Mouse (Mus musculus): ENCODE data around the gene Kif1b. TPM values are rescaled to one million over a fixed set of nuclear protein-coding genes. Genes with fewer than 3 reads are reported as not detected.

Kif1b gene
- polyA plus RNA-seq, 1 experiment, result 10.1 TPM

DNA sequence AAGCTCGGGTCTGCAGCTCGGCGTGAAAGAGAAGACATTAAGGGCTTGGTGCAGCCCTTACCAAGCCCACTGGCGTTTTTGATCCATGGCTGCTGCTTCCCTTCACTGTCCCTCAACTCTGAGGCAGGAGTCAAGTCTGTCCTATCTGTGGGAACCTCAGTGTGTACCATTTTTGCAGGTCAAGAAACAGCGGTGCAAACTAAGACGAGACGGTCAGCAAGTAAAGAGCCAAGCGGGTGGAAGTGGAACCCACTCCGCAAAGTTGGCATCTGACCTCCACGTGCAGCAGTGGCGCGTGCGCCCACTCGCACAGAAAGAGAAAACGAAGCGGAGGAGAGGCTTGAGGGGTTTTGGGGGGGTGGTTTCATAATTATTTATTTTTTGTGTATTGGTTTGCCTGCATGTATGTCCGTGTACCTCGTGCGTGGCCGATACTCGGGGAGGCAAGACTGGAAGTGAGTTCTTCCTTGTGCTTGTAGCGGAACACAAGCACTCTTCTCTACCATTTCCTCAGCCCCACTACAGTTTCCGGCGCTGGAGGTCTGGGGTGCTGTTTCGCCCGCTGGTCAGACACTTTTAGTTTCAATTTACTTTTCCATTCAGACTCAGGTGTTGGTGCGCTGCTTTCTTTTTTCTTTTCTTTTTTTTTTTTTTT lies 140.4 kb downstream of the Kif1b start:
- Histone ChIP-seq H3ac (ENCODE audit: control insufficient read depth, insufficient read length, low read depth) (peak overlapping the region; percentile 73), H3K27me3 (ENCODE audit: control insufficient read depth, insufficient read depth, insufficient read length) (no peaks in the 10 kb centered on the region), H3K79me2 (ENCODE audit: control insufficient read depth, insufficient read depth) (peaks cover 57% of the 10 kb centered on the region), H3K4me3 (ENCODE audit: insufficient read depth, poor library complexity, severe bottlenecking) (peak overlapping the region; percentile 79), H3K36me3 (ENCODE audit: control insufficient read depth, insufficient read depth) (peaks cover 37% of the 10 kb centered on the region), H3K79me3 (ENCODE audit: low read depth) (peaks cover 43% of the 10 kb centered on the region)
- TF ChIP-seq FOSL1 (IDR thresholded peaks at IDR 0.05; ENCODE audit: insufficient read depth, low read length, poor library complexity, severe bottlenecking), result no peak
- no peak for TF ChIP-seq MAX (IDR thresholded peaks at IDR 0.05)
- no peak for TF ChIP-seq CTCF (IDR thresholded peaks at IDR 0.05; ENCODE audit: control insufficient read depth, insufficient read depth, insufficient read length)
- no peak for TF ChIP-seq USF1 (IDR thresholded peaks at IDR 0.05; ENCODE audit: low read depth)
- TF ChIP-seq CEBPB (IDR thresholded peaks at IDR 0.05; ENCODE audit: low read depth), result no peak
- no peak for TF ChIP-seq MYOD1 (IDR thresholded peaks at IDR 0.05; ENCODE audit: control insufficient read depth, insufficient read length, low read depth)
- TF ChIP-seq MYOG (IDR thresholded peaks at IDR 0.05; ENCODE audit: control insufficient read depth, extremely low read depth, insufficient read length), result no peak

DNA sequence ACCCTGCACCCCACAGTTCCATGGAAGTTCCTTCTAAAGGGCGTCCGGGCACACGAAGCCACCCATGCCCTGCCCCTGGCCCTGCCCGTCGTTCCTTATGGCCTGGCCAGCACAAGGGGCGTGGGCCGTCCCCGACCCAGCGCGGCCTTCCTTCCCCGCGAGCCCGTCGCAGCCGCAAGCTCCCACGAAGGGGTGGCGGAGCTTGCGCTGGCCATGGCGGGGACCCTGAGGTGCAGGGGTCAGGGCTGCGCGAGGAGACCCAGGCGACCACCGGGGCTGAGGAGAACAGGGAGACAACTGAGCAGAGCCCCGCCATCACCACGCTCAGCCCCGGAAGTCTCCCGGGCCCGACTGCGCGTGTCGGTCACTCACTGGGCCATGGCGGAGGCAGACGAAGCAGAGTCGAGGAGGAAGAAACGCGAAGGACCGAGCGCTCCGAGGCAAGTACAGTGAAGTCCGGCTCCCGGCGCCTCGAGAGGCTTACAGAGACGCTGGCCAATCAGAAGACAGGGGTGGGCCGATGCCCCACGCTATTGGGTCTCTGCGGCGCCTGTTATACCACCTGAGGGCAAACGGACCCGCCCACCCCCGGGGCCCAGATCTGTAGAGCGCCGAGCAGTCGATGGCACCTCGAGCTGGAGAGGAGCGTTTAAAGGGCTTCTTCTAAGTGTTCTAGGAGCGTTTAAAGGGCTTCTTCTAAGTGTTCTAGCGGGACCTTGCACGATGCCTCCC lies 141.1 kb downstream of the Kif1b start, which contains the start of gene Pgd:
Pgd (minus strand) TSS at position 557 of the 732 bp plus-strand sequence.
- peak within 1 kb of the TSS; percentile 73 for H3ac ChIP-seq (ENCODE audit: control insufficient read depth, insufficient read length, low read depth)
- peak; percentile 49 for TF ChIP-seq USF1 (IDR thresholded peaks at IDR 0.05; ENCODE audit: low read depth)
- no peak for TF ChIP-seq CTCF (IDR thresholded peaks at IDR 0.05; ENCODE audit: control insufficient read depth, insufficient read depth, insufficient read length)
- H3K79me3 ChIP-seq (ENCODE audit: low read depth), result peaks cover 47% of the 10 kb centered on the region
- H3K4me3 ChIP-seq (ENCODE audit: insufficient read depth, poor library complexity, severe bottlenecking), result peak within 1 kb of the TSS; percentile 79
- H3K79me2 ChIP-seq (ENCODE audit: control insufficient read depth, insufficient read depth), result peaks cover 64% of the 10 kb centered on the region
- H3K27me3 ChIP-seq (ENCODE audit: control insufficient read depth, insufficient read depth, insufficient read length), result no peaks in the 10 kb centered on the region
- peaks cover 44% of the 10 kb centered on the region for H3K36me3 ChIP-seq (ENCODE audit: control insufficient read depth, insufficient read depth)

DNA sequence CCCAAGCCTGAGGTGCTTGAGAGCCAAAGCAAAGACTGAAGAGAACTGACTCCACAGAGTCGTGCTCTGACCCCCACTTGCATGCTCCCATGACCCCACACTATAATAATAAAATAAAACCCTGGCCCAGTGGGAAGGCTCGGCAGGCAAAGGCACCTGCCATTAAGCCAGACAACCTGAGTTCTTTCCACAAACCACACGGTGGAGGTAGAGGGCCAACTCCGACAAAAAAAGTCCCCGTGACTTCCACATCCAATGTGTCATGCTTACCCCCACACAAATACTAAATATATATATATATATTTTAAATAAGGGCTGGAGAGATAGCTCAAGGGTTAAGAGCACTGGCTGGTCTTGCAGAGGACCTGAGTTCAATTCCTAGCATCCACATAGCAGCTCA lies 143.3 kb downstream of the Kif1b start:
- Histone ChIP-seq H3K4me3 (ENCODE audit: insufficient read depth, poor library complexity, severe bottlenecking) (peak overlapping the region; percentile 11), H3K79me3 (ENCODE audit: low read depth) (peaks cover 58% of the 10 kb centered on the region), H3K79me2 (ENCODE audit: control insufficient read depth, insufficient read depth) (peaks cover 71% of the 10 kb centered on the region), H3ac (ENCODE audit: control insufficient read depth, insufficient read length, low read depth) (no peak overlapping the region), H3K36me3 (ENCODE audit: control insufficient read depth, insufficient read depth) (peaks cover 66% of the 10 kb centered on the region), H3K27me3 (ENCODE audit: control insufficient read depth, insufficient read depth, insufficient read length) (no peaks in the 10 kb centered on the region)
- TF ChIP-seq MYOG (IDR thresholded peaks at IDR 0.05; ENCODE audit: control insufficient read depth, extremely low read depth, insufficient read length) (no peak), MAX (IDR thresholded peaks at IDR 0.05) (no peak), CEBPB (IDR thresholded peaks at IDR 0.05; ENCODE audit: low read depth) (no peak), USF1 (IDR thresholded peaks at IDR 0.05; ENCODE audit: low read depth) (no peak), CTCF (IDR thresholded peaks at IDR 0.05; ENCODE audit: control insufficient read depth, insufficient read depth, insufficient read length) (no peak), MYOD1 (IDR thresholded peaks at IDR 0.05; ENCODE audit: control insufficient read depth, insufficient read length, low read depth) (no peak), FOSL1 (IDR thresholded peaks at IDR 0.05; ENCODE audit: insufficient read depth, low read length, poor library complexity, severe bottlenecking) (no peak)

DNA sequence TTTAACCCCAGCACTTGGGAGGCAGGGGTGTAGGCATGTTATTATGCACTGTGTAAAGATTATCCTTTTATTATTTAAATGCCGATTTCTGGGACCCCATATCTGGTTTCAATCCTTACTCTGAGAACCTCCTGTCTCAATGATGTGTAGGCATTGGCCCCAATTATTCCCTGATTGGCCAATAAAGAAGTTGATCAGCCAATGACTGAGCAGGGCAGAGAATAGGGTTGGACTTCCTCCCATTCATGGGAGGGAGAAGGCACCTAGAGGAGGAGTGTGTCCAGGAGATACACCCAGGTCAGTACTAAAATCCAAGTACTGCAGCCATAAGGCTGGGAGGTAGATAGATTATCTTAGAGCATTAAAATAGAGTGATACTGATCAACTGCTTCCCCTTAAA lies 144.3 kb downstream of the Kif1b start:
- TF ChIP-seq FOSL1 (IDR thresholded peaks at IDR 0.05; ENCODE audit: insufficient read depth, low read length, poor library complexity, severe bottlenecking) (no peak), MYOG (IDR thresholded peaks at IDR 0.05; ENCODE audit: control insufficient read depth, extremely low read depth, insufficient read length) (no peak), CTCF (IDR thresholded peaks at IDR 0.05; ENCODE audit: control insufficient read depth, insufficient read depth, insufficient read length) (no peak), MAX (IDR thresholded peaks at IDR 0.05) (no peak), MYOD1 (IDR thresholded peaks at IDR 0.05; ENCODE audit: control insufficient read depth, insufficient read length, low read depth) (no peak), CEBPB (IDR thresholded peaks at IDR 0.05; ENCODE audit: low read depth) (no peak), USF1 (IDR thresholded peaks at IDR 0.05; ENCODE audit: low read depth) (no peak)
- no peak overlapping the region for H3ac ChIP-seq (ENCODE audit: control insufficient read depth, insufficient read length, low read depth)
- peaks cover 75% of the 10 kb centered on the region for H3K36me3 ChIP-seq (ENCODE audit: control insufficient read depth, insufficient read depth)

DNA sequence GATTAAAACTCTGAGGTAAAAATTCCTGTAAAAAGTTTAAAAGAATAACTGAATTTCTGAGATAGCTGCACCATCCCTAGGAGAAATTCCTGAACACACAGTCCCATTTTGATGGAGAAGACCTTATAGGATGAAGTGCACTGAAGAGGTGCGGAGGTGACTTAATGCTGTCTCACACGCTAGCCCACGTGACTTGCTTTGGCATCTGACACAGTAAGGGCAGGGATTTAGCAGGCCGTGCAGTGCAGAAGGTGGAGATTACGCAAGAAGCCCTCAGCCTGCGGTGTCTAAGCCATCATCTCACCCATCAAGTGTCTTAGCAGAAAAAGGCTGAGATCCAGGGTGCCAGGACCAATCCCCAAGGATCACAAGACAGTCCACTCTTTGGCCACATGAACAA lies 146.3 kb downstream of the Kif1b start:
- Histone ChIP-seq H3K4me3 (ENCODE audit: insufficient read depth, poor library complexity, severe bottlenecking) (no peak overlapping the region), H3ac (ENCODE audit: control insufficient read depth, insufficient read length, low read depth) (no peak overlapping the region), H3K79me2 (ENCODE audit: control insufficient read depth, insufficient read depth) (peaks cover 64% of the 10 kb centered on the region), H3K79me3 (ENCODE audit: low read depth) (peaks cover 60% of the 10 kb centered on the region), H3K27me3 (ENCODE audit: control insufficient read depth, insufficient read depth, insufficient read length) (no peaks in the 10 kb centered on the region), H3K36me3 (ENCODE audit: control insufficient read depth, insufficient read depth) (peaks cover 96% of the 10 kb centered on the region)
- TF ChIP-seq MYOG (IDR thresholded peaks at IDR 0.05; ENCODE audit: control insufficient read depth, extremely low read depth, insufficient read length) (no peak), CEBPB (IDR thresholded peaks at IDR 0.05; ENCODE audit: low read depth) (peak; percentile 34)

More for the DNA sequence above, 144.3 kb downstream of the Kif1b start:
- Histone ChIP-seq H3K4me3 (ENCODE audit: insufficient read depth, poor library complexity, severe bottlenecking) (no peak overlapping the region), H3K79me3 (ENCODE audit: low read depth) (peaks cover 58% of the 10 kb centered on the region), H3K27me3 (ENCODE audit: control insufficient read depth, insufficient read depth, insufficient read length) (no peaks in the 10 kb centered on the region), H3K79me2 (ENCODE audit: control insufficient read depth, insufficient read depth) (peaks cover 80% of the 10 kb centered on the region)

DNA sequence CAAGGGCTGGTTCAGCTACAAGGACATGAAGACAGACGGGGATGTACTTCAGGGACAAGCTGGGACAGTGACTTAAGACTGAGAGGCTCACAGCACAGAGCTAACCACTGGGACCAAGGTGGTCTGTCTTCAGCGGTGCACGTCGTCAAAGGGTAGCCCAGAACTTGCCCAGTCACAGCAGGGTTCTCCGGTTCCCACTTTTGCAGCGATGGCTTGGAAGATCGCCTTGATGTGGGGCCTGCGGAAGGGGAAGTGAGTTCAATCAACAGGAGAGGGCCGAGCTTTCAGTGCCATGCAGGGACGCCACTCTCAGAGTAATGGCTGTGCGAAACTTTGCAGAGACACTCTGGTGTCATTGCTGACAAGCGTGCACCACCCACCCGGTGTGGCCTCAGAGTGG lies 147.6 kb downstream of the Kif1b start:
- TF ChIP-seq MAX (IDR thresholded peaks at IDR 0.05), result no peak
- H3K4me3 ChIP-seq (ENCODE audit: insufficient read depth, poor library complexity, severe bottlenecking), result no peak overlapping the region
- H3ac ChIP-seq (ENCODE audit: control insufficient read depth, insufficient read length, low read depth), result no peak overlapping the region
- no peaks in the 10 kb centered on the region for H3K27me3 ChIP-seq (ENCODE audit: control insufficient read depth, insufficient read depth, insufficient read length)
- H3K36me3 ChIP-seq (ENCODE audit: control insufficient read depth, insufficient read depth), result peaks cover 99% of the 10 kb centered on the region
- peaks cover 51% of the 10 kb centered on the region for H3K79me2 ChIP-seq (ENCODE audit: control insufficient read depth, insufficient read depth)
- H3K79me3 ChIP-seq (ENCODE audit: low read depth), result peaks cover 47% of the 10 kb centered on the region

Data from C2C12 (cell line).